Mouse (Mus musculus): ENCODE measurements around the gene Pdk4. TPM values are rescaled to one million over a fixed set of nuclear protein-coding genes. Genes with fewer than 3 reads are reported as not detected.

Gene Pdk4
- polyA plus RNA-seq (2015; fragmentation: Nextera tagmentation; extraction: Ambion mirVana), result 14.5 and 15.9 TPM in 2 replicates

GRCm38 (mm10) chr6:5495961-5496853 is at the start of gene Pdk4:
Gene Pdk4 (minus strand): TSS chr6:5496309.
- H3K36me3 ChIP-seq (ENCODE audit: insufficient read depth, low read length), result peaks cover 4% of the 10 kb centered on the region; the same call in 1 of the 2 replicates
- ATAC-seq (replicated peaks; ENCODE audit: low FRiP score, low read depth) (peak; percentile 99), DNase-seq (ENCODE audit: low spot score) (peak; percentile 97)
- no peaks in the 10 kb centered on the region for H3K27me3 ChIP-seq (ENCODE audit: insufficient read depth, low read length)
- H3K9ac ChIP-seq (ENCODE audit: low read depth, low read length), result peak within 1 kb of the TSS; percentile 78
- peak; percentile 25; the same call in 1 of the 2 replicates for TF ChIP-seq CTCF (IDR thresholded peaks at IDR 0.05; ENCODE audit: low read depth)
- peak within 1 kb of the TSS; percentile 94 for H3K4me2 ChIP-seq (ENCODE audit: low read length)
- H3K9me3 ChIP-seq (replicated peaks; ENCODE audit: low read length), result no peaks in the 10 kb centered on the region
- peak within 1 kb of the TSS; percentile 92 for H3K27ac ChIP-seq
- WGBS, result 2% methylated on average over 43 of the region's 43 CpGs
- H3K4me3 ChIP-seq (replicated peaks; ENCODE audit: low read depth, low read length), result peak within 1 kb of the TSS; percentile 65
- no peaks in the 10 kb centered on the region for H3K4me1 ChIP-seq (replicated peaks; ENCODE audit: insufficient read depth, low read length)

GRCm38 (mm10) chr6:5537855-5538365 is 41.8 kb upstream of the Pdk4 start:
- ATAC-seq (replicated peaks; ENCODE audit: low FRiP score, low read depth), result no peak
- Histone ChIP-seq H3K27me3 (ENCODE audit: insufficient read depth, low read length) (no peaks in the 10 kb centered on the region), H3K9me3 (replicated peaks; ENCODE audit: low read length) (no peaks in the 10 kb centered on the region), H3K27ac (no peak overlapping the region), H3K4me2 (ENCODE audit: low read length) (no peak overlapping the region), H3K36me3 (ENCODE audit: insufficient read depth, low read length) (no peaks in the 10 kb centered on the region), H3K9ac (ENCODE audit: low read depth, low read length) (no peak overlapping the region), H3K4me1 (replicated peaks; ENCODE audit: insufficient read depth, low read length) (no peaks in the 10 kb centered on the region), H3K4me3 (replicated peaks; ENCODE audit: low read depth, low read length) (no peak overlapping the region)
- DNase-seq (ENCODE audit: low spot score), result peak; percentile 29
- whole genome bisulfite sequencing, result 30% methylated on average over 2 of the region's 2 CpGs
- TF ChIP-seq CTCF (IDR thresholded peaks at IDR 0.05; ENCODE audit: low read depth), result no peak

- DNase-seq (ENCODE audit: low spot score), result no peak
- no peak overlapping the region for H3K9ac ChIP-seq (ENCODE audit: low read depth, low read length)
- H3K4me3 ChIP-seq (replicated peaks; ENCODE audit: low read depth, low read length), result no peak overlapping the region
- TF ChIP-seq CTCF (IDR thresholded peaks at IDR 0.05; ENCODE audit: low read depth), result no peak
- H3K27me3 ChIP-seq (ENCODE audit: insufficient read depth, low read length), result no peaks in the 10 kb centered on the region
- no peaks in the 10 kb centered on the region for H3K36me3 ChIP-seq (ENCODE audit: insufficient read depth, low read length)
- H3K4me2 ChIP-seq (ENCODE audit: low read length), result no peak overlapping the region
- no peak overlapping the region for H3K27ac ChIP-seq
- H3K9me3 ChIP-seq (replicated peaks; ENCODE audit: low read length), result no peaks in the 10 kb centered on the region
- ATAC-seq (replicated peaks; ENCODE audit: low FRiP score, low read depth), result no peak
- no peaks in the 10 kb centered on the region for H3K4me1 ChIP-seq (replicated peaks; ENCODE audit: insufficient read depth, low read length)
Observed at GRCm38 (mm10) chr6:5535754-5536153, 39.6 kb upstream of the Pdk4 start.

GRCm38 (mm10) chr6:5517091-5517490 is 21.0 kb upstream of the Pdk4 start:
- no peaks in the 10 kb centered on the region for H3K36me3 ChIP-seq (ENCODE audit: insufficient read depth, low read length)
- DNase-seq (ENCODE audit: low spot score) (no peak), ATAC-seq (replicated peaks; ENCODE audit: low FRiP score, low read depth) (no peak)
- TF ChIP-seq CTCF (IDR thresholded peaks at IDR 0.05; ENCODE audit: low read depth), result no peak
- H3K9me3 ChIP-seq (replicated peaks; ENCODE audit: low read length), result no peaks in the 10 kb centered on the region
- no peak overlapping the region for H3K4me3 ChIP-seq (replicated peaks; ENCODE audit: low read depth, low read length)
- no peak overlapping the region for H3K4me2 ChIP-seq (ENCODE audit: low read length)
- H3K27ac ChIP-seq, result no peak overlapping the region
- H3K4me1 ChIP-seq (replicated peaks; ENCODE audit: insufficient read depth, low read length), result no peaks in the 10 kb centered on the region
- no peak overlapping the region for H3K9ac ChIP-seq (ENCODE audit: low read depth, low read length)
- H3K27me3 ChIP-seq (ENCODE audit: insufficient read depth, low read length), result no peaks in the 10 kb centered on the region
- 61% methylated on average over 5 of the region's 5 CpGs for WGBS

GRCm38 (mm10) chr6:5509757-5510156 is 13.6 kb upstream of the Pdk4 start:
- DNase-seq (ENCODE audit: low spot score) (peak; percentile 91), ATAC-seq (replicated peaks; ENCODE audit: low FRiP score, low read depth) (peak; percentile 99)
- H3K36me3 ChIP-seq (ENCODE audit: insufficient read depth, low read length), result no peaks in the 10 kb centered on the region
- H3K27me3 ChIP-seq (ENCODE audit: insufficient read depth, low read length), result no peaks in the 10 kb centered on the region
- H3K9me3 ChIP-seq (replicated peaks; ENCODE audit: low read length), result no peaks in the 10 kb centered on the region
- H3K9ac ChIP-seq (ENCODE audit: low read depth, low read length), result no peak overlapping the region
- TF ChIP-seq CTCF (IDR thresholded peaks at IDR 0.05; ENCODE audit: low read depth), result no peak
- peaks cover 9% of the 10 kb centered on the region for H3K4me1 ChIP-seq (replicated peaks; ENCODE audit: insufficient read depth, low read length)
- 8% methylated on average over 5 of the region's 5 CpGs for WGBS
- H3K27ac ChIP-seq, result peak overlapping the region; percentile 60
- H3K4me2 ChIP-seq (ENCODE audit: low read length), result 0 out of 2 replicates have a peak overlapping the region, but pooled peaks have one; percentile 4
- no peak overlapping the region for H3K4me3 ChIP-seq (replicated peaks; ENCODE audit: low read depth, low read length)

- H3K27me3 ChIP-seq (ENCODE audit: insufficient read depth, low read length), result no peaks in the 10 kb centered on the region
- no peak for TF ChIP-seq CTCF (IDR thresholded peaks at IDR 0.05; ENCODE audit: low read depth)
- peak overlapping the region; percentile 60 for H3K27ac ChIP-seq
- H3K36me3 ChIP-seq (ENCODE audit: insufficient read depth, low read length), result no peaks in the 10 kb centered on the region
- peaks cover 9% of the 10 kb centered on the region for H3K4me1 ChIP-seq (replicated peaks; ENCODE audit: insufficient read depth, low read length)
- WGBS, result 8% methylated on average over 5 of the region's 5 CpGs
- 0 out of 2 replicates have a peak overlapping the region, but pooled peaks have one; percentile 4 for H3K4me2 ChIP-seq (ENCODE audit: low read length)
- H3K9me3 ChIP-seq (replicated peaks; ENCODE audit: low read length), result no peaks in the 10 kb centered on the region
- H3K9ac ChIP-seq (ENCODE audit: low read depth, low read length), result no peak overlapping the region
- peak; percentile 57 for ATAC-seq (replicated peaks; ENCODE audit: low FRiP score, low read depth)
- H3K4me3 ChIP-seq (replicated peaks; ENCODE audit: low read depth, low read length), result no peak overlapping the region
- peak; percentile 21 for DNase-seq (ENCODE audit: low spot score)
Observed at GRCm38 (mm10) chr6:5509303-5509702, 13.2 kb upstream of the Pdk4 start.

All from kidney, postnatal 0 days (tissue).